Mouse (Mus musculus) 3134 (cell line): Measurements from ENCODE around the gene Gli2.

Experiments
- DNase-seq: peaks from one replicate; pipeline ENCODE4 v3.0.0-alpha.2; 2011; ENCODE audit warnings: low spot score; ENCODE audit not compliant: insufficient read length; ENCODE audit errors: extremely low read depth

Gli2 gene

DNA sequence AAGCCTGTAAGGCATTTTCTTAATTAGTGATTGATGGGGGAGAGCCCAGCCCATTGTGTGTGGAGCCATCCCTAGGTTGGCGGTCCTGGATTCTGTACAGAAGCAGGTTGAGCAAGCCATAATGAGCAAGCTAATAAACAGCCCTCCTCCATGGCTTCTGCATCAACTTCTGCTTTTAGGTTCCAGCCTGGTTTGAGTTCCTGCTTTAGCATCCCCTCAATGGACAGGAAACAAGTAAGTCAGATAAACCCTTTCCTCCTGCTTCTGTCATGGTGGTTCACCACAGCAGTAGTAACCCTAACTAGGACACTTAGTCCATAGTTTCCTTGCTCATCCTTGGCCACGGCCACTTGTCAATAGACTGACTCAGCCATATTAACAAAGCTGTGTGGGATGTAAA, 238.4 kb downstream of the Gli2 start:
- DNase-seq: no peak

DNA sequence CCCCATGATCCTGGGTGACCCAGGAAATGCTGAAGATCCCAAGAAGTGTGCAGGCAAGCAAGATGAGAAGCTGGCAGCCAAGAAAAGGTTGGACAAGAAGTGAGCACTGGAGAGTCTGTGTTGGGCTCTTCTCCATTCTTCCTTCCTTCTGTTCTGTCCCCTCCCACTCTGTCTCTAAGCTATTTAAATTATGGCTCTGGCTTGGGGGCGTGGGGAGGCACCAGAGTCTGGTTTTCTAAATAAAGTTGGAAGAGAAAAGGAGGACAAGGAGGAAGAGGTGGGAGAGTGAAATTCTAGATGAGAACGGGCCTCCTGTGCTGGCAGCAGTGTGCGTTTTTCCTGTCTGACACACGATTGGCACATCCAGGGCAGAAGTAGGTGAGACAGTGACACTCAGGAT, 243.1 kb downstream of the Gli2 start:
- DNase-seq: no peak

DNA sequence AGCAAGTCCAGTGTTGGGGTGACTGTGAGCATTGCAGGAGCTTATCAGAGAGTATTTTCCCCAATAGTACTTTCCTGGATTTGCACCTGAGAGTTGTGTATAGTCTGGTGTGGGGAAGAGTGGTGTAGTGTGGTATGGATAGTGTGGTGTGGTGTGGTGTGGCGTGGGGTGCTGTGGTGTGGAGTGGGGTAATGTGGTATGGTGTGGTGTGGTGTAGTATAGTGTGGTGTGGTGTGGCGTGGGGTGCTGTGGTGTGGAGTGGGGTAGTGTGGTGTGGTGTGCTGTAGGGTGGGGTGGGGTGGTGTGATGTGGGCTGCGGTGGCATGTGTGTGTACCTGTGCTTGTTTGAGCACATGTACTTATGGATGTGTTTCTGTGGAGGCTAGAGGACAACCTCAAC, 246.7 kb downstream of the Gli2 start:
- DNase-seq: no peak

GRCm38 (mm10) chr1:118802166-118802565, 251.3 kb downstream of the Gli2 start:
- no peak for DNase-seq

- no peak for DNase-seq
These were observed 253.9 kb downstream of the Gli2 start for GRCm38 (mm10) chr1:118799322-118800116.

GRCm38 (mm10) chr1:118795415-118796167, 257.8 kb downstream of the Gli2 start:
- no peak for DNase-seq

- DNase-seq: no peak
These were observed 263.5 kb downstream of the Gli2 start for GRCm38 (mm10) chr1:118789871-118790270.

DNA sequence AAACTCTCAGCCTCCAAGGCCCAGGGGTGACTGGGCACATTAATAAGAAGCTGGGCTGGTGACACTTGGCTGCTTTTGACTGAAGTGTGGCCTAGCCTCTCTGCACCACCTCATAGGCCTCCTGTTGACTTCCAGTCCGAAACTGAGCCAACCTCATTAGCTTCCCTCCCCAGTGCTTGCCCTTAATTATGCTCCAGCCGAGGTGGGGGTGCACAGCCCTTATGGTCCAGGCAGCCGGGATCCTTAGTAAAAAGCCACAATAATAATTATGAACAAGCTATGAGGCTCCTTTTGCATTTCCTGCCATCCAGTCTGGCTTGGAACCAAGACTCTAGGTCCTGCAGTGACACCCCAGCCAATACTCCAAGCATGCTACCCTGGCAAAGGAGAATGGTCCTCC, 264.0 kb downstream of the Gli2 start:
- DNase-seq: no peak

GRCm38 (mm10) chr1:118788813-118789212, 264.6 kb downstream of the Gli2 start:
- DNase-seq: no peak

DNA sequence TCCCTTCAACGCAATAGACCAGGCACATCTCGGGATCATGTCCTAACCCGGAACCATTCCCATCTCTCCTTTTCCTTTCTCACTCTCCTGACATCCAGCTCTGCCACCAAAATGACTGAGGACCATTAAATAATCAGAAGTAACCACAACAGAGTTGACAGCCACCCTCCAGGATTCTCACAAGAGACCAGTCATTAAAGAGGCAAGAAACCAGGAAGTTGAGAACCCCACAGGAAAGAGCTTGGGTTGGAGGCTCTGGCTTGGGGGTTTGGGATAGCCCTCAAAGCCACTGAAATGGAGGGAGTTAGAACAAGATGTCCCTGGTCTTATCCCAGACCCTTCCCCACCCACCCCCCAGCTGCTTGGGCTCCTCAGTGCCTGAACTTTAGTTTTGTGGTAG, 265.9 kb downstream of the Gli2 start:
- no peak for DNase-seq
